Mouse (Mus musculus) intestine, postnatal 0 days (tissue): Measurements from ENCODE around the gene Szt2. TPM values are rescaled to one million over a fixed set of nuclear protein-coding genes. Genes with fewer than 3 reads are reported as not detected.

ENCODE experiments used
- ATAC-seq: fragments of 200-750 bp; cut with Nextera tagmentation; 2 replicates; pipeline ENCODE4 v1.8.0; 2017; ENCODE audit warnings: mild to moderate bottlenecking, moderate TSS enrichment, moderate library complexity
- H3K27ac ChIP-seq: fragments of 300-500 bp; sonication (generic); 2 replicates; pipeline ENCODE4 v1.5.1; 2014; ENCODE audit warnings: mild to moderate bottlenecking, low read depth, low read length, moderate library complexity
- H3K27me3 ChIP-seq: fragments of 300-500 bp; sonication (generic); replicated peaks from 2 replicates; pipeline ENCODE4 v1.6.1; 2014; ENCODE audit warnings: low read length, mixed read lengths; ENCODE audit not compliant: control insufficient read depth, insufficient read depth
- H3K36me3 ChIP-seq: fragments of 300-500 bp; sonication (generic); 2 replicates; pipeline ENCODE4 v1.6.1; 2014; ENCODE audit warnings: mild to moderate bottlenecking, moderate library complexity; ENCODE audit not compliant: control insufficient read depth, insufficient read depth
- H3K4me1 ChIP-seq: fragments of 300-500 bp; sonication (generic); replicated peaks from 2 replicates; pipeline ENCODE4 v1.6.1; 2014; ENCODE audit warnings: antibody characterized with exemption, low read length, mixed read lengths; ENCODE audit not compliant: control insufficient read depth, insufficient read depth
- H3K4me2 ChIP-seq: fragments of 300-500 bp; sonication (generic); replicated peaks from 2 replicates; pipeline ENCODE4 v1.6.1; 2014; ENCODE audit warnings: low read depth, mild to moderate bottlenecking, moderate library complexity
- H3K4me3 ChIP-seq: fragments of 300-500 bp; sonication (generic); 2 replicates; pipeline ENCODE4 v1.5.1; 2014; ENCODE audit warnings: low read depth, low read length
- H3K9ac ChIP-seq: fragments of 300-500 bp; sonication (generic); 2 replicates; pipeline ENCODE4 v1.6.1; 2014; ENCODE audit warnings: mild to moderate bottlenecking, low read depth, low read length
- H3K9me3 ChIP-seq: fragments of 300-500 bp; sonication (generic); 2 replicates; pipeline ENCODE4 v1.6.1; 2016; ENCODE audit warnings: mixed run types; ENCODE audit not compliant: control insufficient read depth
- CTCF ChIP-seq: sonication (generic); IDR thresholded peaks from 2 replicates; pipeline ENCODE4 v1.5.1; 2016; ENCODE audit warnings: low read depth, mild to moderate bottlenecking, control low read depth, antibody characterized with exemption, moderate library complexity
- WGBS: fragments of 180-500 bp; shearing (Covaris S2); extraction: QIAGEN DNeasy Blood & Tissue Kit; methylation state at CpG from one replicate; pipeline ENCODE4 v1.1.7; 2014; 5-methylcytosine and 5-hydroxymethylcytosine counted together
- polyA plus RNA-seq: library from polyadenylated mRNA; unstranded; fragments of >200 nt; fragmentation: Nextera tagmentation; extraction: Ambion mirVana; gene quantifications from 2 replicates; pipeline ENCODE4 v1.2.1, GENCODE M21; 2015

Szt2 gene
- polyA plus RNA-seq, 1 experiment from 2014 or later: 2.8 TPM

DNA sequence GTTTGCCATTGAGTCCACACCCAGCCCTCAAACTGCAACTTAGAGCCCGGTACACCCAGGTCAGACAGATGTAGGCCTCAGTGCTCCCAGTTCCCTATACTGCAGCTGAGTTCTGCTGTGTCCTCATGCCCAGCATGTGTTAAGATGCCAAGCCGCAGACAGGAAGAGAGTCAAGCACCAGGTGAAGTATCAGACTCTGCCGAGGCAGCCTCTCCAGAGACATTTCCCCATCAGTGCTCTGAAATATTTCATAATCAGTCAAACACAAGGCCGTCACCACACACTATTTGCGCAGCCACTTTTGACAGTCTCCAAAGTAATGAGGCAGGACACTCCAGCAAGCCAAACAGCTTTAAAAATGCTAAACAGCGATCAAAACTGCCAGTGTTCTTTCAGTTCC is 10.7 kb downstream of the Szt2 start:
- Histone ChIP-seq H3K9me3 (no peaks in the 10 kb centered on the region), H3K36me3 (peaks cover 76% of the 10 kb centered on the region), H3K4me1 (no peaks in the 10 kb centered on the region), H3K27ac (no peak overlapping the region), H3K27me3 (no peaks in the 10 kb centered on the region), H3K4me2 (no peak overlapping the region), H3K9ac (no peak overlapping the region), H3K4me3 (no peak overlapping the region)
- ATAC-seq: no peak
- TF ChIP-seq CTCF: no peak
- 93% methylated on average over 6 of the region's 6 CpGs for WGBS

GRCm38 (mm10) chr4:118396433-118396832 is 12.6 kb downstream of the Szt2 start:
- peak; percentile 60 for ATAC-seq
- peak overlapping the region; percentile 46 for H3K27ac ChIP-seq
- TF ChIP-seq CTCF: no peak
- H3K4me1 ChIP-seq: no peaks in the 10 kb centered on the region
- WGBS: 42% methylated on average over 3 of the region's 3 CpGs
- no peaks in the 10 kb centered on the region for H3K9me3 ChIP-seq
- no peaks in the 10 kb centered on the region for H3K27me3 ChIP-seq
- H3K36me3 ChIP-seq: peaks cover 76% of the 10 kb centered on the region
- H3K4me3 ChIP-seq: no peak overlapping the region
- H3K4me2 ChIP-seq: no peak overlapping the region
- no peak overlapping the region for H3K9ac ChIP-seq

- H3K9me3 ChIP-seq: no peaks in the 10 kb centered on the region
- no peaks in the 10 kb centered on the region for H3K4me1 ChIP-seq
- H3K4me2 ChIP-seq: no peak overlapping the region
- ATAC-seq: no peak
- TF ChIP-seq CTCF: no peak
- WGBS: 84% methylated on average over 4 of the region's 4 CpGs
- no peak overlapping the region for H3K4me3 ChIP-seq
- H3K9ac ChIP-seq: no peak overlapping the region
- H3K36me3 ChIP-seq: peaks cover 78% of the 10 kb centered on the region
- H3K27ac ChIP-seq: no peak overlapping the region
- H3K27me3 ChIP-seq: no peaks in the 10 kb centered on the region
Measured at GRCm38 (mm10) chr4:118395289-118395688, 13.8 kb downstream of the Szt2 start.

DNA sequence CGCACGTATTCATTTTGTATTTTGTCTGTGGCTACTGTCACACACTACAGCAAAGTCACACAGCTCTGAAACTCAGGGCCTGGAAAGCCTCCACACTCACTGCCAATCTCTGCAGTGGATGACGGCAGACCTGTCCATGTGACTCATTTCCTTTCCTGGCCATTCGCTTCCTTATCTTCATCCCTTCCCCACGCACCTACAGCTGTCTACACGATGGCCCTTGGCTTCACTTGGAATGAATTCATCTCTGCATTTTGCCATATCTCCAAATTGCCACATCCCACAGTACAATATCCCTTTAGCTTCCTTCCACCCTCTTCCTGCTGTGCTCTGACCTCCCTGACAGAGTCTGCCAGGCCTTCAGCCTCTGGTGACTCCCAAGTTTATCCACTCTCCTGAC is 14.6 kb downstream of the Szt2 start:
- 68% methylated on average over 6 of the region's 6 CpGs for WGBS
- no peak overlapping the region for H3K4me3 ChIP-seq
- no peaks in the 10 kb centered on the region for H3K9me3 ChIP-seq
- no peak for ATAC-seq
- no peak overlapping the region for H3K9ac ChIP-seq
- no peak for TF ChIP-seq CTCF
- H3K4me2 ChIP-seq: no peak overlapping the region
- no peaks in the 10 kb centered on the region for H3K27me3 ChIP-seq
- H3K4me1 ChIP-seq: no peaks in the 10 kb centered on the region
- peaks cover 78% of the 10 kb centered on the region for H3K36me3 ChIP-seq
- H3K27ac ChIP-seq: no peak overlapping the region

DNA sequence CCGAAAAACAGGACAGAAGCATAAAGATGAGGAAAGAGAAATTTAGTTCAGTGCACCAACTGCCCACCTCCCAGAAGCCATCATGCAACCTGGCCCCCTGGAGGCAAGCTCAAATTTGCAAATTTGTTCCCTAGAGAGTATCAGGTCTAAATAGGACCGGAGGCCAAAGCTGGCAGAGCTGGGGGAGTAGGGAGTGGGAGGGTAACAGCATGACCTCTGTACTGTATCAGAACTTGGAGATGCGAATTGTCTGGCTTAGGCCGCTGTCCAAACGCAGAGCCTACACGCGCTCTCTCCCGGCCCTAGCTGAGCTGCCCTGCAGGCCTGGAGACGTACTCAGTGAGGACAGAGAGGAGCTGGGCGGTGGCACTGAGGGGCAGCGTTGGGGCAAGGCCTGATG is 18.9 kb downstream of the Szt2 start:
- WGBS: 94% methylated on average over 11 of the region's 11 CpGs
- ATAC-seq: no peak
- H3K4me2 ChIP-seq: no peak overlapping the region
- no peaks in the 10 kb centered on the region for H3K27me3 ChIP-seq
- H3K4me1 ChIP-seq: no peaks in the 10 kb centered on the region
- no peaks in the 10 kb centered on the region for H3K9me3 ChIP-seq
- no peak overlapping the region for H3K27ac ChIP-seq
- no peak overlapping the region for H3K4me3 ChIP-seq
- no peak overlapping the region for H3K9ac ChIP-seq
- peaks cover 90% of the 10 kb centered on the region for H3K36me3 ChIP-seq
- TF ChIP-seq CTCF: no peak

DNA sequence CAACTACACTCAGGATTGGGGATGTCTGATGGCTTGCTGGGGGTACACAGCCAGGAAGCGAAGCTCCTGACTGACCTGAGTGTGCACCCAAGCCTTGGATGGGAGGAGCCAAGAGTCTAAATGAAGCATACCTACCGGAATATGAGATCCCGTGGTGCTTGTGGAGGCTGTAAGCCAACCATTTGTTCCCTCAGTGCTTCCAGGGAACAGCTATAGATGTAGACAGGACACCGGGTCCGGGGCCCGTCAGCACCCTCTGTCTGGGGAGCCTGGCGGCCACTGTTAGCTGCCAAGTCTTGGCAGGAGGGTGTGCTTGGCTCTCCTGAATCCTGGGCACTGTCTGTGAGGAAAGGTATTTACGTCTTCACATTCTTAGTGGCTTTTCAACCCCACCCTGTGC is 21.8 kb downstream of the Szt2 start:
- peaks cover 99% of the 10 kb centered on the region for H3K36me3 ChIP-seq
- no peaks in the 10 kb centered on the region for H3K9me3 ChIP-seq
- no peaks in the 10 kb centered on the region for H3K4me1 ChIP-seq
- H3K4me3 ChIP-seq: no peak overlapping the region
- ATAC-seq: no peak
- no peak overlapping the region for H3K4me2 ChIP-seq
- TF ChIP-seq CTCF: no peak
- no peak overlapping the region for H3K27ac ChIP-seq
- H3K9ac ChIP-seq: no peak overlapping the region
- WGBS: 96% methylated on average over 8 of the region's 8 CpGs
- H3K27me3 ChIP-seq: no peaks in the 10 kb centered on the region

GRCm38 (mm10) chr4:118383271-118383670 is 25.8 kb downstream of the Szt2 start:
- Histone ChIP-seq H3K27me3 (no peaks in the 10 kb centered on the region), H3K4me1 (no peaks in the 10 kb centered on the region), H3K9ac (no peak overlapping the region), H3K9me3 (no peaks in the 10 kb centered on the region), H3K4me3 (no peak overlapping the region), H3K4me2 (no peak overlapping the region), H3K27ac (no peak overlapping the region), H3K36me3 (peaks cover 95% of the 10 kb centered on the region)
- no peak for TF ChIP-seq CTCF
- no peak for ATAC-seq
- 94% methylated on average over 7 of the region's 7 CpGs for WGBS
